ENCODE assay signal across 13 mouse cellular contexts in genomic region chr5:135702190-135702589, GRCm38 (mm10). TPM values are rescaled to one million over a fixed set of nuclear protein-coding genes. Genes with fewer than 3 reads are reported as not detected.
DNase-seq lines count a peak whose midpoint lies in the region; ATAC-seq and TF ChIP-seq lines count a peak whose summit lies in the region.
"Had no signal": no experiment of that assay in that cellular context is flagged by ENCODE, and none has a peak within 500 bp of the region (broad histone marks: within the 10 kb centered on the region; RNA-seq: fewer than 3 reads in every experiment).

No protein-coding gene starts in this region.

- H3K27ac ChIP-seq in heart, embryonic 13.5 days (replicated peaks): peak overlapping the region; percentile 79
- peak overlapping the region; percentile 75; the same call in 1 of the 2 replicates for H3K27ac ChIP-seq in spleen, adult 2 months (ENCODE audit: insufficient read depth, low read length)
- peak overlapping the region; percentile 85 for H3K27ac ChIP-seq in heart, embryonic 16.5 days (ENCODE audit: low read length)
- peak overlapping the region; percentile 44; the same call in 1 of the 2 replicates for H3K27ac ChIP-seq in stomach, embryonic 16.5 days (ENCODE audit: low read length)
- H3K27ac ChIP-seq in midbrain, embryonic 15.5 days: no peak overlapping the region
- H3K27ac ChIP-seq: embryonic facial prominence, embryonic 15.5 days; forebrain, embryonic 12.5 days; limb, embryonic 15.5 days; midbrain, embryonic 12.5 days had no signal

- H3K4me2 ChIP-seq in heart, embryonic 13.5 days: no peak overlapping the region
- H3K4me2 ChIP-seq in heart, embryonic 16.5 days (ENCODE audit: low read depth, low read length): no peak overlapping the region
- no peak overlapping the region for H3K4me2 ChIP-seq in stomach, embryonic 16.5 days (ENCODE audit: low read depth, low read length)
- no peak overlapping the region for H3K4me2 ChIP-seq in midbrain, embryonic 15.5 days
- H3K4me2 ChIP-seq: embryonic facial prominence, embryonic 15.5 days; forebrain, embryonic 12.5 days; limb, embryonic 15.5 days; midbrain, embryonic 12.5 days had no signal

- ATAC-seq in heart, embryonic 13.5 days (ENCODE audit: extremely low read depth, insufficient number of reproducible peaks, low FRiP score, low TSS enrichment): no peak; the same call in 1 of the 2 replicates
- peak; percentile 31; the same call in 1 of the 2 replicates for ATAC-seq in heart, embryonic 16.5 days (replicated peaks; ENCODE audit: extremely low read depth, insufficient read depth, low FRiP score)
- no peak for ATAC-seq in stomach, embryonic 16.5 days (ENCODE audit: insufficient read depth, low FRiP score)
- ATAC-seq in midbrain, embryonic 15.5 days (replicated peaks): no peak

- H3K9me3 ChIP-seq in heart, embryonic 13.5 days: no peaks in the 10 kb centered on the region
- no peaks in the 10 kb centered on the region for H3K9me3 ChIP-seq in heart, embryonic 16.5 days (replicated peaks; ENCODE audit: control insufficient read depth, low read length)
- no peaks in the 10 kb centered on the region for H3K9me3 ChIP-seq in stomach, embryonic 16.5 days (replicated peaks; ENCODE audit: control insufficient read depth, low read length)
- H3K9me3 ChIP-seq in midbrain, embryonic 15.5 days: no peaks in the 10 kb centered on the region
- H3K9me3 ChIP-seq: embryonic facial prominence, embryonic 15.5 days; forebrain, embryonic 12.5 days; limb, embryonic 15.5 days; midbrain, embryonic 12.5 days had no signal

- H3K9ac ChIP-seq in heart, embryonic 13.5 days: no peak overlapping the region
- H3K9ac ChIP-seq in heart, embryonic 16.5 days (ENCODE audit: low read length): 0 out of 2 replicates have a peak overlapping the region, but pooled peaks have one; percentile 16
- no peak overlapping the region for H3K9ac ChIP-seq in stomach, embryonic 16.5 days (ENCODE audit: low read length)
- H3K9ac ChIP-seq in midbrain, embryonic 15.5 days: no peak overlapping the region
- H3K9ac ChIP-seq: embryonic facial prominence, embryonic 15.5 days; forebrain, embryonic 12.5 days; limb, embryonic 15.5 days; midbrain, embryonic 12.5 days had no signal

- TF ChIP-seq POLR2A in spleen, adult 2 months (IDR thresholded peaks at IDR 0.05; ENCODE audit: low read depth, low read length): no peak

- peaks cover 37% of the 10 kb centered on the region for H3K4me1 ChIP-seq in heart, embryonic 13.5 days
- H3K4me1 ChIP-seq in spleen, adult 2 months (ENCODE audit: control insufficient read depth, insufficient read depth, insufficient read length): peaks cover 7% of the 10 kb centered on the region; the same call in 1 of the 2 replicates
- H3K4me1 ChIP-seq in heart, embryonic 16.5 days (ENCODE audit: control insufficient read depth, insufficient read depth, low read length): peaks cover 23% of the 10 kb centered on the region
- peaks cover 7% of the 10 kb centered on the region; the same call in 1 of the 2 replicates for H3K4me1 ChIP-seq in stomach, embryonic 16.5 days (ENCODE audit: control insufficient read depth, insufficient read depth, low read length)
- H3K4me1 ChIP-seq in midbrain, embryonic 15.5 days: 0 out of 2 replicates have a peak, but pooled peaks cover 3% of the 10 kb centered on the region
- H3K4me1 ChIP-seq: forebrain, embryonic 12.5 days; limb, embryonic 15.5 days had no signal

- H3K27me3 ChIP-seq in heart, embryonic 13.5 days (replicated peaks): no peaks in the 10 kb centered on the region
- no peaks in the 10 kb centered on the region for H3K27me3 ChIP-seq in spleen, adult 2 months (ENCODE audit: control insufficient read depth, insufficient read depth, low read length)
- H3K27me3 ChIP-seq in heart, embryonic 16.5 days (ENCODE audit: control insufficient read depth, insufficient read depth, low read length): no peaks in the 10 kb centered on the region
- no peaks in the 10 kb centered on the region for H3K27me3 ChIP-seq in stomach, embryonic 16.5 days (ENCODE audit: control insufficient read depth, insufficient read depth, low read length)
- no peaks in the 10 kb centered on the region for H3K27me3 ChIP-seq in midbrain, embryonic 15.5 days (replicated peaks)
- H3K27me3 ChIP-seq: embryonic facial prominence, embryonic 15.5 days; forebrain, embryonic 12.5 days; limb, embryonic 15.5 days; midbrain, embryonic 12.5 days had no signal

- H3K4me3 ChIP-seq in heart, embryonic 13.5 days: no peak overlapping the region
- H3K4me3 ChIP-seq in spleen, adult 2 months (ENCODE audit: extremely low read depth, insufficient read depth, insufficient read length): no peak overlapping the region
- no peak overlapping the region for H3K4me3 ChIP-seq in heart, embryonic 16.5 days (ENCODE audit: low read length)
- no peak overlapping the region for H3K4me3 ChIP-seq in stomach, embryonic 16.5 days (replicated peaks; ENCODE audit: low read length)
- H3K4me3 ChIP-seq in midbrain, embryonic 15.5 days: no peak overlapping the region
- H3K4me3 ChIP-seq: embryonic facial prominence, embryonic 15.5 days; forebrain, embryonic 12.5 days; limb, embryonic 15.5 days; midbrain, embryonic 12.5 days had no signal

- WGBS in heart, embryonic 13.5 days: 38% methylated on average over 6 of the region's 6 CpGs
- WGBS in spleen, adult 2 months: 58% methylated on average over 6 of the region's 6 CpGs
- 34% methylated on average over 6 of the region's 6 CpGs for WGBS in heart, embryonic 16.5 days
- 86% methylated on average over 6 of the region's 6 CpGs for WGBS in stomach, embryonic 16.5 days
- 87% methylated on average over 6 of the region's 6 CpGs for WGBS in midbrain, embryonic 15.5 days

- peaks cover 45% of the 10 kb centered on the region for H3K36me3 ChIP-seq in heart, embryonic 13.5 days
- H3K36me3 ChIP-seq in spleen, adult 2 months (ENCODE audit: control insufficient read depth, insufficient read depth, low read length): 0 out of 2 replicates have a peak, but pooled peaks cover 2% of the 10 kb centered on the region
- peaks cover 6% of the 10 kb centered on the region; the same call in 1 of the 2 replicates for H3K36me3 ChIP-seq in heart, embryonic 16.5 days (ENCODE audit: control insufficient read depth, insufficient read depth)
- H3K36me3 ChIP-seq in stomach, embryonic 16.5 days (ENCODE audit: control insufficient read depth, insufficient read depth, low read length): no peaks in the 10 kb centered on the region
- H3K36me3 ChIP-seq in midbrain, embryonic 15.5 days (replicated peaks): 0 out of 2 replicates have a peak, but pooled peaks cover 5% of the 10 kb centered on the region

- TF ChIP-seq CTCF in spleen, adult 2 months (IDR thresholded peaks at IDR 0.05; ENCODE audit: extremely low read depth, insufficient read depth, insufficient read length, insufficient replicate concordance): no peak

- intact Hi-C loops in heart, postnatal 36 days (cut with DNase I): no loop called here

- DNase-seq in heart, postnatal 36 days: no peak
- DNase-seq in spleen, adult 2 months (ENCODE audit: low read depth in 1 of 2, low spot score in 2 of 2): no peak
- DNase-seq in spleen, postnatal 36 days (ENCODE audit: low spot score in 2 of 2): no peak
- no peak for DNase-seq in testis, postnatal 10 days (ENCODE audit: low spot score)
- DNase-seq: cerebellum, adult 8-10 months had no signal

RNA-seq across cellular contexts. Expression of gene Por, which starts 32.4 kb away (rescaled TPM):
- 44.6 and 47.6 TPM in 2 replicates for polyA plus RNA-seq in heart, embryonic 13.5 days (2015; fragmentation: Nextera tagmentation; extraction: Ambion mirVana)
- total RNA-seq in heart, postnatal 36 days (2021): 10 to 100 TPM; 69.8 to 76.4 TPM
- polyA plus RNA-seq in spleen, adult 2 months (2012; rRNA removed): 50.8 and 56.2 TPM in 2 replicates
- polyA plus RNA-seq in heart, embryonic 16.5 days (2015; fragmentation: Nextera tagmentation; extraction: Ambion mirVana): 52.6 and 56.7 TPM in 2 replicates
- polyA plus RNA-seq in stomach, embryonic 16.5 days (2015; fragmentation: Nextera tagmentation; extraction: Ambion mirVana): 136 and 177 TPM in 2 replicates
- 117 and 126 TPM in 2 replicates for polyA plus RNA-seq in midbrain, embryonic 15.5 days (2015; fragmentation: Nextera tagmentation; extraction: Ambion mirVana)

RNA-seq across cellular contexts. Expression of gene Tmem120a, which starts 42.1 kb away (rescaled TPM):
- polyA plus RNA-seq in heart, embryonic 13.5 days (2015; fragmentation: Nextera tagmentation; extraction: Ambion mirVana): 30.8 and 32.0 TPM in 2 replicates
- total RNA-seq in heart, postnatal 36 days (2021): 10 to 100 TPM; 12.9 to 18.3 TPM
- polyA plus RNA-seq in spleen, adult 2 months (2012; rRNA removed): 16.1 and 17.3 TPM in 2 replicates
- polyA plus RNA-seq in heart, embryonic 16.5 days (2015; fragmentation: Nextera tagmentation; extraction: Ambion mirVana): 36.3 and 37.4 TPM in 2 replicates
- 44.1 and 46.0 TPM in 2 replicates for polyA plus RNA-seq in stomach, embryonic 16.5 days (2015; fragmentation: Nextera tagmentation; extraction: Ambion mirVana)
- polyA plus RNA-seq in midbrain, embryonic 15.5 days (2015; fragmentation: Nextera tagmentation; extraction: Ambion mirVana): 82.4 and 85.5 TPM in 2 replicates
